Mouse (Mus musculus): ENCODE results near the gene Sik1. TPM values are rescaled to one million over a fixed set of nuclear protein-coding genes. Genes with fewer than 3 reads are reported as not detected.
A peak's percentile ranks its signal among the peaks of the same experiment; 100 is the strongest.

The Sik1 gene
- polyA plus RNA-seq, 1 experiment from 2014 or later: 3.6 TPM

GRCm38 (mm10) chr17:31853448-31854188, 2.0 kb downstream of the Sik1 start:
- no peaks in the 10 kb centered on the region for H3K9me3 ChIP-seq (replicated peaks)
- ATAC-seq (ENCODE audit: low read depth) (no peak), DNase-seq (no peak)
- 30% methylated on average over 17 of the region's 17 CpGs for WGBS (ENCODE audit: insufficient replicate concordance)
- peak overlapping the region; percentile 27 for H3K4me3 ChIP-seq (replicated peaks)
- H3K36me3 ChIP-seq: peaks cover 29% of the 10 kb centered on the region
- H3K9ac ChIP-seq: peak overlapping the region; percentile 46; the same call in 1 of the 2 replicates
- peaks cover 7% of the 10 kb centered on the region for H3K27me3 ChIP-seq
- peaks cover 58% of the 10 kb centered on the region for H3K4me1 ChIP-seq (replicated peaks)
- H3K4me2 ChIP-seq: peak overlapping the region; percentile 48
- peak overlapping the region; percentile 40 for H3K27ac ChIP-seq

- Histone ChIP-seq H3K4me1 (replicated peaks) (peaks cover 57% of the 10 kb centered on the region), H3K27me3 (peaks cover 7% of the 10 kb centered on the region), H3K4me2 (peak overlapping the region; percentile 48), H3K4me3 (replicated peaks) (peak overlapping the region; percentile 27), H3K36me3 (peaks cover 36% of the 10 kb centered on the region), H3K9me3 (replicated peaks) (no peaks in the 10 kb centered on the region), H3K9ac (peak overlapping the region; percentile 46; the same call in 1 of the 2 replicates), H3K27ac (peak overlapping the region; percentile 40)
- 43% methylated on average over 12 of the region's 12 CpGs for WGBS (ENCODE audit: insufficient replicate concordance)
- no peak for DNase-seq
- no peak for ATAC-seq (ENCODE audit: low read depth)
Observed at GRCm38 (mm10) chr17:31852782-31853447, 2.7 kb downstream of the Sik1 start.

GRCm38 (mm10) chr17:31851816-31852476, 3.7 kb downstream of the Sik1 start:
- H3K27me3 ChIP-seq: peaks cover 7% of the 10 kb centered on the region
- H3K9ac ChIP-seq: no peak overlapping the region
- ATAC-seq (ENCODE audit: low read depth): no peak
- WGBS (ENCODE audit: insufficient replicate concordance): 73% methylated on average over 6 of the region's 6 CpGs
- peak overlapping the region; percentile 48; the same call in 1 of the 2 replicates for H3K4me2 ChIP-seq
- H3K4me1 ChIP-seq (replicated peaks): peaks cover 50% of the 10 kb centered on the region
- H3K27ac ChIP-seq: no peak overlapping the region
- DNase-seq: no peak
- H3K36me3 ChIP-seq: peaks cover 46% of the 10 kb centered on the region
- no peaks in the 10 kb centered on the region for H3K9me3 ChIP-seq (replicated peaks)
- no peak overlapping the region for H3K4me3 ChIP-seq (replicated peaks)

- Histone ChIP-seq H3K4me2 (no peak overlapping the region), H3K4me3 (replicated peaks) (no peak overlapping the region), H3K9me3 (replicated peaks) (no peaks in the 10 kb centered on the region), H3K4me1 (replicated peaks) (peaks cover 37% of the 10 kb centered on the region), H3K9ac (no peak overlapping the region), H3K36me3 (peaks cover 60% of the 10 kb centered on the region), H3K27me3 (peaks cover 7% of the 10 kb centered on the region), H3K27ac (no peak overlapping the region)
- WGBS (ENCODE audit: insufficient replicate concordance): 91% methylated on average over 17 of the region's 17 CpGs
- DNase-seq: no peak
- no peak for ATAC-seq (ENCODE audit: low read depth)
Observed at GRCm38 (mm10) chr17:31850457-31850980, 5.1 kb downstream of the Sik1 start.

- DNase-seq (no peak), ATAC-seq (ENCODE audit: low read depth) (no peak)
- no peaks in the 10 kb centered on the region for H3K9me3 ChIP-seq (replicated peaks)
- no peak overlapping the region for H3K9ac ChIP-seq
- H3K4me3 ChIP-seq (replicated peaks): no peak overlapping the region
- H3K27me3 ChIP-seq: no peaks in the 10 kb centered on the region
- H3K4me1 ChIP-seq (replicated peaks): peaks cover 18% of the 10 kb centered on the region
- H3K27ac ChIP-seq: no peak overlapping the region
- H3K36me3 ChIP-seq: peaks cover 71% of the 10 kb centered on the region
- 86% methylated on average over 13 of the region's 13 CpGs for WGBS (ENCODE audit: insufficient replicate concordance)
- H3K4me2 ChIP-seq: no peak overlapping the region
Observed at GRCm38 (mm10) chr17:31846970-31847369, 8.6 kb downstream of the Sik1 start.

GRCm38 (mm10) chr17:31846352-31846751, 9.3 kb downstream of the Sik1 start:
- H3K36me3 ChIP-seq: peaks cover 68% of the 10 kb centered on the region
- ATAC-seq (ENCODE audit: low read depth): no peak
- H3K4me1 ChIP-seq (replicated peaks): peaks cover 20% of the 10 kb centered on the region
- no peak overlapping the region for H3K9ac ChIP-seq
- no peaks in the 10 kb centered on the region for H3K9me3 ChIP-seq (replicated peaks)
- WGBS (ENCODE audit: insufficient replicate concordance): 81% methylated on average over 9 of the region's 9 CpGs
- DNase-seq: no peak
- no peak overlapping the region for H3K27ac ChIP-seq
- H3K4me3 ChIP-seq (replicated peaks): no peak overlapping the region
- no peak overlapping the region for H3K4me2 ChIP-seq
- no peaks in the 10 kb centered on the region for H3K27me3 ChIP-seq

GRCm38 (mm10) chr17:31843891-31844290, 11.7 kb downstream of the Sik1 start:
- Histone ChIP-seq H3K36me3 (peaks cover 44% of the 10 kb centered on the region), H3K27me3 (no peaks in the 10 kb centered on the region), H3K4me2 (no peak overlapping the region), H3K4me1 (replicated peaks) (peaks cover 32% of the 10 kb centered on the region), H3K4me3 (replicated peaks) (no peak overlapping the region), H3K9me3 (replicated peaks) (no peaks in the 10 kb centered on the region), H3K27ac (no peak overlapping the region), H3K9ac (no peak overlapping the region)
- no peak for ATAC-seq (ENCODE audit: low read depth)
- DNase-seq: no peak
- WGBS (ENCODE audit: insufficient replicate concordance): 73% methylated on average over 1 of the region's 1 CpGs

GRCm38 (mm10) chr17:31842930-31843822, 12.4 kb downstream of the Sik1 start:
- ATAC-seq (ENCODE audit: low read depth) (0 out of 2 replicates have a peak, but pooled peaks have one; percentile 22), DNase-seq (no peak)
- Histone ChIP-seq H3K9me3 (replicated peaks) (no peaks in the 10 kb centered on the region), H3K4me3 (replicated peaks) (no peak overlapping the region), H3K27ac (peak overlapping the region; percentile 32), H3K4me1 (replicated peaks) (peaks cover 32% of the 10 kb centered on the region), H3K9ac (no peak overlapping the region), H3K4me2 (no peak overlapping the region), H3K27me3 (no peaks in the 10 kb centered on the region), H3K36me3 (peaks cover 37% of the 10 kb centered on the region)
- 68% methylated on average over 12 of the region's 12 CpGs for WGBS (ENCODE audit: insufficient replicate concordance)

- Histone ChIP-seq H3K4me2 (no peak overlapping the region), H3K4me3 (replicated peaks) (no peak overlapping the region), H3K4me1 (replicated peaks) (peaks cover 32% of the 10 kb centered on the region), H3K9me3 (replicated peaks) (no peaks in the 10 kb centered on the region), H3K27ac (no peak overlapping the region; the same call in 1 of the 2 replicates), H3K36me3 (peaks cover 26% of the 10 kb centered on the region), H3K9ac (no peak overlapping the region), H3K27me3 (no peaks in the 10 kb centered on the region)
- 64% methylated on average over 18 of the region's 18 CpGs for WGBS (ENCODE audit: insufficient replicate concordance)
- DNase-seq (no peak), ATAC-seq (ENCODE audit: low read depth) (no peak)
Observed at GRCm38 (mm10) chr17:31841842-31842611, 13.6 kb downstream of the Sik1 start.

- Histone ChIP-seq H3K4me3 (replicated peaks) (no peak overlapping the region), H3K9me3 (replicated peaks) (no peaks in the 10 kb centered on the region), H3K4me1 (replicated peaks) (peaks cover 36% of the 10 kb centered on the region), H3K36me3 (peaks cover 20% of the 10 kb centered on the region), H3K27me3 (no peaks in the 10 kb centered on the region), H3K4me2 (no peak overlapping the region), H3K9ac (no peak overlapping the region), H3K27ac (no peak overlapping the region; the same call in 1 of the 2 replicates)
- 30% methylated on average over 3 of the region's 3 CpGs for WGBS (ENCODE audit: insufficient replicate concordance)
- no peak for ATAC-seq (ENCODE audit: low read depth)
- no peak for DNase-seq
Observed at GRCm38 (mm10) chr17:31841453-31841841, 14.2 kb downstream of the Sik1 start.

Measured in liver, embryonic 13.5 days (tissue).